Mouse (Mus musculus) hindbrain, embryonic 16.5 days (tissue): ENCODE measurements around the gene Capza2. TPM values are rescaled to one million over a fixed set of nuclear protein-coding genes. Genes with fewer than 3 reads are reported as not detected.

Source experiments
- ATAC-seq: fragments of 200-750 bp; cut with Nextera tagmentation; 2 replicates; pipeline ENCODE4 v1.8.0; 2017; ENCODE audit warnings: moderate TSS enrichment, moderate library complexity
- H3K27ac ChIP-seq: fragments of 300-500 bp; sonication (generic); 2 replicates; pipeline ENCODE4 v1.5.1; 2014; ENCODE audit warnings: low read depth, mild to moderate bottlenecking, control low read depth, low read length, moderate library complexity
- H3K27me3 ChIP-seq: fragments of 300-500 bp; sonication (generic); replicated peaks from 2 replicates; pipeline ENCODE4 v1.6.1; 2014; ENCODE audit warnings: low read length; ENCODE audit not compliant: control insufficient read depth, insufficient read depth
- H3K36me3 ChIP-seq: fragments of 300-500 bp; sonication (generic); 2 replicates; pipeline ENCODE4 v1.6.1; 2014; ENCODE audit warnings: mild to moderate bottlenecking, low read length, moderate library complexity, mixed read lengths; ENCODE audit not compliant: control insufficient read depth, insufficient read depth
- H3K4me1 ChIP-seq: fragments of 300-500 bp; sonication (generic); 2 replicates; pipeline ENCODE4 v1.6.1; 2014; ENCODE audit warnings: low read depth, low read length; ENCODE audit not compliant: control insufficient read depth, insufficient read depth
- H3K4me2 ChIP-seq: fragments of 300-500 bp; sonication (generic); 2 replicates; pipeline ENCODE4 v1.6.1; 2014; ENCODE audit warnings: mild to moderate bottlenecking, low read length, control low read depth, moderate library complexity
- H3K4me3 ChIP-seq: fragments of 300-500 bp; sonication (generic); 2 replicates; pipeline ENCODE4 v1.5.1; 2014; ENCODE audit warnings: mild to moderate bottlenecking, low read length, control low read depth, moderate library complexity
- H3K9ac ChIP-seq: fragments of 300-500 bp; sonication (generic); 2 replicates; pipeline ENCODE4 v1.6.1; 2014; ENCODE audit warnings: low read depth, mild to moderate bottlenecking, control low read depth, low read length, moderate library complexity
- H3K9me3 ChIP-seq: fragments of 300-500 bp; sonication (generic); 2 replicates; pipeline ENCODE4 v1.6.1; 2014; ENCODE audit warnings: mild to moderate bottlenecking, low read length, moderate library complexity; ENCODE audit not compliant: control insufficient read depth
- WGBS: fragments of 180-500 bp; shearing (Covaris S2); extraction: QIAGEN DNeasy Blood & Tissue Kit; methylation state at CpG from one replicate; pipeline ENCODE4 v1.1.7; 2014; 5-methylcytosine and 5-hydroxymethylcytosine counted together
- polyA plus RNA-seq: library from polyadenylated mRNA; unstranded; fragments of >200 nt; fragmentation: Nextera tagmentation; extraction: Ambion mirVana; gene quantifications from 2 replicates; pipeline ENCODE4 v1.2.1, GENCODE M21; 2015

Capza2 gene
- polyA plus RNA-seq, 1 experiment from 2014 or later: 258 TPM

DNA sequence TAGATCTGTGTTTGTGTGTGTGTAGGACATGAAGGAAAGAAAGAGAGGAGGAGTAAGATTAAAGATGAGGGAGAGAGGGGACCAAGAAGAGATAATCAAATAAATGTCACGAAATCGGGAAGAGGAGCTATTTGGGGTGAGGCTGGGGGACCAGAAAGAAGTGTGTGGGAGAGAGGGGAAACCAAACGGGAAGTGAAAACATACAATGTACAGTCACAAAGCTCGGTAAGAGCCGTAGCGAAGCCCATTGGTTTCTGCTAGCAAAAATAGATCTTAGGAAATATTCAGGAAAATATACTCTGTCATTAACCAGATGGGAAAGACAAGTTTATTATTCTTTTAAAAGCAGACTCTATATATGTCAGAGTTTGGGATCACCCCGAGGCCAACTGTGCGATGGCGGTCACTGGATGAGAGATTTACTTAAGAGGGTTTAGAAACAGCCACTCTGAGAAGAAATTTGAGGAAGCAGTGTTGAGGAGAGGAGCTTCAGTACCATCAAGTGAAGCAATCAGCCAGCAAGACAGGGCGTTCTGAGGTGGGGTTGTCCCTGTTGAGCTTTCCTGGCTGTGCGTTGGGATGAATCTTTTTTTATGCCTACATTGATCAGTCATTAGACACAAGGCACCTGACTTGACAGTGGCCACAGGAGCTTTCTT is 24.6 kb upstream of the Capza2 start:
- Histone ChIP-seq H3K9me3 (no peaks in the 10 kb centered on the region), H3K4me3 (no peak overlapping the region), H3K27ac (no peak overlapping the region), H3K4me1 (no peaks in the 10 kb centered on the region), H3K27me3 (no peaks in the 10 kb centered on the region), H3K36me3 (no peaks in the 10 kb centered on the region), H3K4me2 (no peak overlapping the region), H3K9ac (no peak overlapping the region)
- ATAC-seq: no peak
- 90% methylated on average over 11 of the region's 11 CpGs for WGBS

DNA sequence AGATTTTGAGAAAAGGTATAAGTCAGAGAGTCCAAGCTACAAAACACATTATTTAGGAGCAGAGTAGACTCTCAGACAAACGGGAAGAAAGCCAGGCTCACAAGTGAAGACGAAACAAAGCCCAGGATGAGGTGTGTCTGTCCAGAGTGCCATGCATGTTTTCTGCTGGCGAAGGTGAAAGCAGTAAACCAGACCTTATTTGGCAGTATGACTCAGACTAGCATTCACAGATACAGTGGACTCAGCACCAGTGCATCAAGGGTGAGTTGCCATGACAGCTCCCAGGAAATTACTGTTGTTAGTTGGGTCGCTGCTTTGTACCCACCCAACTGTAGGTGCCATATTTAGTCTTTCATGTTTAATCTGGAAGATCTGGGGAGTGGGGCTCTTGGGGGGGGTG is 23.4 kb upstream of the Capza2 start:
- H3K27me3 ChIP-seq: no peaks in the 10 kb centered on the region
- H3K27ac ChIP-seq: no peak overlapping the region
- no peak overlapping the region for H3K4me3 ChIP-seq
- no peaks in the 10 kb centered on the region for H3K9me3 ChIP-seq
- no peak overlapping the region for H3K9ac ChIP-seq
- no peaks in the 10 kb centered on the region for H3K36me3 ChIP-seq
- no peak for ATAC-seq
- H3K4me2 ChIP-seq: no peak overlapping the region
- 90% methylated on average over 4 of the region's 4 CpGs for WGBS
- H3K4me1 ChIP-seq: no peaks in the 10 kb centered on the region

DNA sequence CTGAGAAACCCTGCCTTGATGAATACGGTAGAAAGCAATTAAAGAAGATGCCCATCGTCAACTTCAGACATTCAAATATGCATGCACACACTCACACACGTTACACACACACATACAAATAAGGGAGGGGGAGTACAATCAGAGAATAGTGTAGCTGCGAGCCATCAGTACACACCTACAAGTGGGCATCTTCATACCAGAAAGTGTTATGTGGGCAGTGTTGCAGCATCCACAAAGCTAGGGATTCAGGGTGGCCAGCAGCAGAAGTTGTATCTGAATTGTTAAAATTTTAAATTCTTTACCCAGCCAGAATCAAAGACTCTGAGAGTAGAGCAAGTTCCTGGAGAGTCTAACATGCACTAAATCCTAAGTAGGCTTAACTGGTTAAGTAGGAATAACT is 15.2 kb upstream of the Capza2 start:
- ATAC-seq: no peak
- 88% methylated on average over 4 of the region's 4 CpGs for WGBS
- Histone ChIP-seq H3K9me3 (no peaks in the 10 kb centered on the region), H3K9ac (no peak overlapping the region), H3K27me3 (no peaks in the 10 kb centered on the region), H3K27ac (no peak overlapping the region), H3K4me2 (no peak overlapping the region), H3K4me3 (no peak overlapping the region), H3K4me1 (no peaks in the 10 kb centered on the region), H3K36me3 (no peaks in the 10 kb centered on the region)

DNA sequence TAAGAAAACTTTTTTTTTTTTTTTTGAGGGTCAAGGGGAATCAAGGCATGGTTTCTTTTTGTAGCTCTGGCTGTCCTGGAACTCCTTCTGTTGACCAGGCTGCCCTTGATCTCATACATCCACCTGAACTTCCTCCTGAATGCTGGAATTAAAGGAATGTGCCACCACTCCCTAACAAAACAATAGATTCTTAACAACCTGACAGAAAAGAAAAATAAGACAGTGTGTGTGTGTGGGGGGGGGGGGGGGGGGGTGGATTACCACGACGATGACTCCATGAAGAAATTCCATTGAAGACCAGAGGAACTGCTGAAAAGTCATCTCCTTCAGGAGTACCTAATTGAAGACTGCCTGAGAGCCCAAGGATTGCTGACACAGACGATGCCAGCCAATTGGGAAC is 14.6 kb upstream of the Capza2 start:
- Histone ChIP-seq H3K9me3 (no peaks in the 10 kb centered on the region), H3K4me1 (no peaks in the 10 kb centered on the region), H3K9ac (no peak overlapping the region), H3K27me3 (no peaks in the 10 kb centered on the region), H3K27ac (no peak overlapping the region), H3K4me3 (no peak overlapping the region), H3K4me2 (no peak overlapping the region), H3K36me3 (no peaks in the 10 kb centered on the region)
- WGBS: 74% methylated on average over 3 of the region's 3 CpGs
- ATAC-seq: no peak

DNA sequence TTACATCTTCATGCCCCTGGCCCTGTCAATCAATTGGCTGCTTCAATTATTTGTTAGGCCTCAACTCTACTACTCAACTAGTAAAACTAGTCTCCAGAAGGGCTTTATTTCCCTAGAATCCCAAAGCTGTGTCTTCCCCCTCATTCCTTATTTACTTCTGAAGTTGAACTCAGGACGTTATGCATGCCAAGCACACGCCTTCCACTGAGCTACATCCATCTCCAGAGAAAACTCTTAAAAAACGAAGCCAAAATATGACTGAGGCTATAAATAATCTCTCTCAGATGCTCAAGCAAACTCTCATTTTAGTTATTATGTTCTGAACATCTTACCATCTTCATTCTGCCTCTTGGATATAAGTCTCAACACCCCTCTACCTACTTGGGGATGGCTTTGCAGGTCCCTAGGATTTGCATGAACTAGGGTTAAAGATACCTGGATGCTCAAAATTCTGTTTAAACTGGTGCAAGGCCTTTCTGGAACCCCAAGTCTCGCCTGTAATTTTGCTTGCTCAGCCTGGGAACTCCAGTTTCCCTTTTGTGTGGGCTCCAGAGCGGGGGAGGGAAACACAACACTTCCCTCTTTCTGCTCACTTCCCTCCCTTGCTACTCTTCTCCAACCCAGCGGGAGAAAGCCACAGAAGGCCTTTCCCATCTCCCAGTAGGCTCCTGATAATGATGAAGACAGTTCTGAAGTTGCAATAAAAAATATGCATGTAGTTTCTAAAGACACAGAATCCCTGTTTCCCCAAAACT is 7.2 kb upstream of the Capza2 start:
- no peak overlapping the region for H3K9ac ChIP-seq
- H3K36me3 ChIP-seq: no peaks in the 10 kb centered on the region
- H3K4me3 ChIP-seq: no peak overlapping the region
- H3K27ac ChIP-seq: no peak overlapping the region
- no peak for ATAC-seq
- 53% methylated on average over 6 of the region's 6 CpGs for WGBS
- no peak overlapping the region for H3K4me2 ChIP-seq
- H3K27me3 ChIP-seq: no peaks in the 10 kb centered on the region
- H3K4me1 ChIP-seq: no peaks in the 10 kb centered on the region
- no peaks in the 10 kb centered on the region for H3K9me3 ChIP-seq

DNA sequence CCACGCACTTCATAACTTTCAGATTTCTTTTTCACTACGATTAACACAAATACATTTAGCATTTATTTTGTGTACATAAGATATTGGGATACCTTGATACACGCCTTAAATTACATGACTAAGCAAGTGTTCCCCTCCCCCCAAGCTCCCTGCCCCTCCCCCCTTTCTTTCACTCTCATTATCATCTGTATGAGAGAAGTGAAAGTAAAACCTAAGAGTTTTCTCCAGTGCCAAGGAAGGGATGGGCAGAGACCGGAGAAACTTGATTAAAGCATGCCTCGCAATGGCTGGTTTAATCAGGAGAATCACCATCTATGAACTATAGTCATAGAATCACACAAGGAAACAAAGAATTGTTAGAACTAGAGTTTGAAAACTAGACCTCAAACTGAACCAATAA is 6.3 kb upstream of the Capza2 start:
- H3K4me3 ChIP-seq: no peak overlapping the region
- H3K9ac ChIP-seq: no peak overlapping the region
- H3K27me3 ChIP-seq: no peaks in the 10 kb centered on the region
- no peaks in the 10 kb centered on the region for H3K36me3 ChIP-seq
- WGBS: 68% methylated on average over 5 of the region's 5 CpGs
- H3K4me1 ChIP-seq: no peaks in the 10 kb centered on the region
- no peaks in the 10 kb centered on the region for H3K9me3 ChIP-seq
- H3K4me2 ChIP-seq: no peak overlapping the region
- ATAC-seq: no peak
- H3K27ac ChIP-seq: no peak overlapping the region

DNA sequence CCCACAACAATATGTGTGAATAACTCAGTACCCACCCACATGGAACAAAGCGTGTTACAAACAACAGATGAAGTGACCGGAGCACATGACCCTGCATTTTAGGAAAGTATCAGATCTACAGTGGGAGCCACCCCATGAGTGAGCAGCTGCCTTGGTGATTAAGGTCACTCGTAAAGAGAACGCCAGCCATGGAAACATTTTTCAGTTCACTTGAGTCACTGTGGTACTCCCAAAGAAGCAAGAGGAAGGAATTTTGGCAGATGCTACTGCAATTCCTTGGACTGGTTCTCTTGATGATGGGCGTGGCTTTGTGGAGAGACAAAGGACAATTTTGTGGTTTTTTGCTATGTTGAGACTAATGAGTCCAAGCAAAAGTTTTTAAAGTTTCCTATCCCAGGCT is 4.4 kb upstream of the Capza2 start:
- ATAC-seq: no peak

DNA sequence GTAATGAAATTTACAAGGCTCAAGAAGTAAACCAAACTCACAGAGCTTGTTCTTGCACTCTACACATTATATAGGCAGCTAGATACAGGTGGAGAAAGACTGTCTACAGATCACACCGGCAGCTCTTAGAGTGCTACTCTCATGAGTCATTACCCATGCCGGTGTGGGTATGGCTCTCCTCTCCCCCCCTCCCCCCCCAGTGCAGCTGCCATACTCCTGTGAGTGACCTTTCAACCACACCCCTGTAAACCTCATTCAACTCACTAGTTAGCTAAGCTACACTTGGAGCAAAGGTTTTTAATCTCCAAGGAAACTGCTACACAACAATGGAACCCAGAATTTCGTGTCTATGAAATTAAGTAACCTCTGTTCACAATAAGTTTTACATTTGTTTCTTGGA is 2.2 kb upstream of the Capza2 start:
- Histone ChIP-seq H3K9me3 (no peaks in the 10 kb centered on the region), H3K9ac (no peak overlapping the region), H3K36me3 (no peaks in the 10 kb centered on the region), H3K27me3 (no peaks in the 10 kb centered on the region), H3K4me2 (no peak overlapping the region), H3K4me1 (peaks cover 7% of the 10 kb centered on the region), H3K27ac (no peak overlapping the region), H3K4me3 (no peak overlapping the region)
- WGBS: 61% methylated on average over 3 of the region's 3 CpGs
- no peak for ATAC-seq

More for the DNA sequence above, 4.4 kb upstream of the Capza2 start:
- H3K4me1 ChIP-seq: no peaks in the 10 kb centered on the region
- H3K36me3 ChIP-seq: no peaks in the 10 kb centered on the region
- no peak overlapping the region for H3K4me3 ChIP-seq
- 70% methylated on average over 5 of the region's 5 CpGs for WGBS
- no peaks in the 10 kb centered on the region for H3K9me3 ChIP-seq
- H3K27ac ChIP-seq: no peak overlapping the region
- H3K9ac ChIP-seq: no peak overlapping the region
- H3K4me2 ChIP-seq: no peak overlapping the region
- H3K27me3 ChIP-seq: no peaks in the 10 kb centered on the region

DNA sequence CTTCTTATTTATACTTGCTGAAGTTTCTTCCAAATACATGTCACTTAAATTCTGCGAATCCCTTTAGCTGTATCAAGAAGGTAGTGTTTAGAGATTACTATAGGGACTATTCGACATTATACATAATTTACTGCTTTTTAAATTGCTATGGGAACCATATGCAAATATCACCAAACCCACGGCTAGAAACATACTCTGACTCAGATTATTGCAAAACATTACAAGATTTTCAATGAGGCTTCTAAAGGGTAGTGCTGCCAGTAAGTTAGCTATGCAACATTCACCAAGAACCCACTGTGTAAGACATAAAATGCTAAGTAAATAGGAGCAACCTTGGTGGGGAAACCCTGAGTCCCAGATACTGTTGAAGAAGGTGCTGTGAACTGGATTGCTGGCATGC is 1.0 kb upstream of the Capza2 start:
- Histone ChIP-seq H3K9me3 (no peaks in the 10 kb centered on the region), H3K9ac (no peak overlapping the region), H3K4me2 (no peak overlapping the region), H3K27ac (no peak overlapping the region), H3K4me3 (no peak overlapping the region), H3K27me3 (no peaks in the 10 kb centered on the region), H3K4me1 (peaks cover 10% of the 10 kb centered on the region), H3K36me3 (no peaks in the 10 kb centered on the region)
- ATAC-seq: no peak
- 82% methylated on average over 3 of the region's 3 CpGs for WGBS
